Mouse (Mus musculus): ENCODE results near the gene Lypla2.

GRCm38 (mm10) chr4:135960717-135961116 lies 11.7 kb downstream of the Lypla2 start:
- peak; percentile 99 for TF ChIP-seq CTCF (conservative IDR thresholded peaks at IDR 0.05; ENCODE audit: insufficient read depth, insufficient read length, low read depth, low read length)
- no peak for TF ChIP-seq POLR2A (IDR thresholded peaks at IDR 0.05; ENCODE audit: low read depth, low read length)

Measured in kidney, adult 2 months (tissue).